Mouse (Mus musculus) right cerebral cortex, postnatal 14 days (tissue): ENCODE data around the gene Tcf15.

Experiments
- DNase-seq: peaks from one replicate; pipeline ENCODE4 v3.0.0; 2022

The Tcf15 gene

GRCm38 (mm10) chr2:152128597-152128996 lies 14.8 kb upstream of the Tcf15 start:
- DNase-seq = no peak

GRCm38 (mm10) chr2:152129778-152130177 lies 13.6 kb upstream of the Tcf15 start:
- DNase-seq = no peak

DNA sequence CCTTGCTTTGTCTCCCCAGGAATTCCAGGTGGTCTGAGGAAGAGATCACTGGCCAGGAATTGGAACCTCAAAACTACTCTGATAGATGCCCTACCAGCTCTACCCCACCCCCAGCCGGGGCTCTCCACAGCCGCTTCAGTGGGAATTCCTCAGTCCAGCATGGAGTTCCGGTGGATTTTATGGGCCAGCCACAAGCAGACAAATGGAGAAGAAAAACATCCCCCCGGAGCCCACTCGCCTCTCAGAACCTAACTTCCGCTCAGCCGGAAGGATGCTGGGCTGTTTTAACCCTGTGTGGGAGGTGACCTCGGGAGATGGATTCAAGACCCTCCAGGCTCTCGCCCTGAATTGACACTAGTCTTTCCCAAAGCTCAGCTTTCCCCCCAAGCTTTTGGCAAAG lies 11.3 kb upstream of the Tcf15 start:
- no peak for DNase-seq

DNA sequence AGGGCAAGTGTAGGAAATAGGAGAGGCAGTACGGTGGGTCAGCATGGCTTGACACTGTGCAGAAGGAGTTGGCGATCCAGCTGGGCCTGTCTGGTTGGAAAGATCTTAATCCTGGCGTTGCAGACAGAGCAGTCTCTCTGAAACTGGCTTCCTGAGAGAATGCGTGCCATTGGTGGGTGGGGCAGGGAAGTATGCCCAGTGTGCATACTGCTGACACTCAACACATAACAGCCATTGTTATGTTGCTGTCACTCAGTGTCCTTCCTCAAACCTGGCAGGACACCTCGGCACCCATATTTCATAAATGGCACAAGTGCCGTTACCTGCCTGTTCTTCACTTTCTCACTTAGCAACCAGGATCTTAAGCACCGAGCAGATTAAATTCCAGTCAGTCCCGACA lies 10.7 kb upstream of the Tcf15 start:
- DNase-seq = no peak

DNA sequence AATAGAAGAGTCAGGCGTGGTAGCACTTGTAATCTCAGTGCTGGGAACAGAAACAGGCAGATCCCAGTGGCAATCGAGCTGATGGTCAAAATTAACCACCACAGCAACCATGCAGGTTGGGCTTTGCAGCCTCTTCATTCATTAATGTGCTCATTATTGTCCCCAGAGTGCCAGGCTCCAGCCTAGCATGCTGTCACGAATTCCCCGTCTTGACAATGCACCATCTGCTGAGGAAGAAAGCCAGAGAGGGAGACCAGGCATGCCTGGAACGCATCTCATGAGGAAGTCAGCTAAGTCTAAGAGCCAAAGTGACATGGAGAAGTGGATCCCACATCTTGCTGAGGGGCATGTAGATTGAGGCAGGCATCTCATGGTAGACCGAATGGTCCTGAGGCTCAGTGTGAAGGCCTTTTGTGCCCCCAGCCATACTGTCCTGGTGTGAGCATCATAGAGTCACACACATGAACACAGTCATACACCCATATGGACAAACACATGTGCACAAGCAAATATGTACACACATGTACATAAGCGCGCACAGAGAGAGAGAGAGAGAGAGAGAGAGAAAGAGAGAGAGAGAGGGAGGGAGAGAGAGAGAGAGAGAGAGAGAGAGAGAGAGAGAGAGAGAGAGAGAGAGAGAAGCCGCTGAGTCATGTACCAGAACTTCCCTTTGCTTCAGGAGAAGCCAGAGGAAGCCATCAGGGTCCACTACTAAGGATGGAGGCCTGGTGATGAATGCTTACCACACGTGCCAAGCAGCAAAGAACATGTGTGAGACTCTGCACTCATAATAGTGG lies 4.0 kb upstream of the Tcf15 start:
- no peak for DNase-seq

DNA sequence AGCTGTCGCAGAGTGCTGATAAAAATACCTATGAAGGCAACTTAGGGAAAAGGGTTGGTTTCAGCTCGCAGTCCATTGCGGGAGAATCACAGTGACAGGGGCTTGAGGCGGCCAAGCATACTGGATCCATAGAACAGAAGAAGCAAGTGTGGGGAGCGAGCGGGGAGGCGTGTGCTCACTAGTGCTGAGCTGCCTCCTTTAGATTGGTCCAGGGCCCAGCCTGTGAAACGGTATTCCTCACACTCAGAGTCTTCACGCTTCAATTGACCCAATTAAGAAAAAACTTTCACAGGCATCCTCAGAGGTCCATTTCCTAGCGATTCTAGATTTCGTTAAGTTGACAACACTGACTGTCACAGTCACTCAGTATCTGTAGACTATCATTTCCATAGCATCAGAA lies 2.4 kb upstream of the Tcf15 start:
- no peak for DNase-seq

DNA sequence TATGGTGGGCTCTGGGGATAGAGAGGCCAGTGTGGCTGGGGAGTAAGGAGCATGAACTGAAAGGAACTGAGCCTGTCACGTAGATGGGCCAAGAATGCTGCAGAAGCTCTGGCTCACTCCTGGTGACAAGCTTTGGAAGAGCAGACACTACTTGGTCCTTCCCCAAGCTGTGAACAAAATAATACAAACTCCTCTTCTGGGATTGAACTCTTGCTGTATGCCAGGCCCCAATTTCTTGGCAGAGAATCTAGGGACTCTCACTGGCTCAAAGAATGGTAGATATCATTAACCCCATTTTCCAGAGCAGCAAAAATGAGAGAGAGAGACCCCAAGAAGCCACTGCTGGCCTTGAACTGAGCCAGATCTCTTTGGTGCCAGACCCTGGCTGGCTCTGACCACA lies 1.9 kb upstream of the Tcf15 start:
- no peak for DNase-seq

GRCm38 (mm10) chr2:152142046-152142445 lies 1.3 kb upstream of the Tcf15 start:
- DNase-seq = no peak

- no peak for DNase-seq
Measured at GRCm38 (mm10) chr2:152142571-152142970, 790 bp upstream of the Tcf15 start.

- no peak for DNase-seq
Measured at GRCm38 (mm10) chr2:152144158-152144450, 743 bp downstream of the Tcf15 start.

DNA sequence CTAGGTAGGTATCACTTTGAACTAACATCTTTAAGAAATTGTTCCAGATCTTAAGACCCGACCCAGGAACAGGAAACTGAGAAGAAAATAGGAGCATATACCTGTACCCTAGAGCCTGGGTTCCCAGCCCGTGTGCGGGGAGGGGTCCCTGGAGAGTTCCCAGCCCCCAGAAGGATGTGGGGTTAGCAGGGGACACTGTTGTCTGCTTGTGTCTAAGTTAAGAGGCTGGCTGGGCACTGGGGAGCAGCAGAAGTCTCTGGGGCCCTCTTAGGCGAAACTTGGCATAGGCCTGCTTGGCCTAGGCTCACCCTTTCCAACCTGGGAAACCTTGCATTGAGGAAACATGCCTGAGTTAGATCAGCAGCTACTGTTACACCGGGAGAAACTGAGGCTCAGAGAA lies 1.1 kb downstream of the Tcf15 start:
- no peak for DNase-seq

- no peak for DNase-seq
Measured at GRCm38 (mm10) chr2:152145711-152146110, 2.4 kb downstream of the Tcf15 start.

- DNase-seq = no peak
Measured at GRCm38 (mm10) chr2:152147079-152147478, 3.7 kb downstream of the Tcf15 start.

- DNase-seq = no peak
Measured at GRCm38 (mm10) chr2:152148675-152149074, 5.3 kb downstream of the Tcf15 start.

- DNase-seq = no peak
Measured at GRCm38 (mm10) chr2:152149891-152150290, 6.5 kb downstream of the Tcf15 start.

GRCm38 (mm10) chr2:152150373-152150772 lies 7.0 kb downstream of the Tcf15 start:
- DNase-seq = no peak

- DNase-seq = no peak
Measured at GRCm38 (mm10) chr2:152153361-152153760, 10.0 kb downstream of the Tcf15 start.

- no peak for DNase-seq
Measured at GRCm38 (mm10) chr2:152155414-152156208, 12.2 kb downstream of the Tcf15 start.

DNA sequence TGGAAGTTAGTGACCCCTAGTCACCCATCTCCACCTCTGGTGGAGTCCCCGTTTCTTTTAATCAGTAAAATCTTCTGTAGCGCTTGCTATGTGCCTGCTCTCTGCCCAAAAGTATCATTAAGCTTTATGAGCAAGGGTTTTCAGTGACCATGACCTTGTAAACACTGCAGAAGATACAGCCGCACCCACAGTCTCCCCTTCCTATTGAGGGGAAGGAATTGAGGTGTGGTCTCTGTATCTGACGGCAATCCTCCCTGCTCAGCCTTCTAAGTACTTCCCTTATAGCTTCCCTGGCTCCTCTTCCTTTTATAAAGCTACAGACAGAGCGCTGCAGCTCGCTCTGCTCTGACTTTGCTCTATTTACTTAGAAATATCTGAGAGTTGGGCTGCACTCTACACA lies 13.1 kb downstream of the Tcf15 start:
- no peak for DNase-seq

DNA sequence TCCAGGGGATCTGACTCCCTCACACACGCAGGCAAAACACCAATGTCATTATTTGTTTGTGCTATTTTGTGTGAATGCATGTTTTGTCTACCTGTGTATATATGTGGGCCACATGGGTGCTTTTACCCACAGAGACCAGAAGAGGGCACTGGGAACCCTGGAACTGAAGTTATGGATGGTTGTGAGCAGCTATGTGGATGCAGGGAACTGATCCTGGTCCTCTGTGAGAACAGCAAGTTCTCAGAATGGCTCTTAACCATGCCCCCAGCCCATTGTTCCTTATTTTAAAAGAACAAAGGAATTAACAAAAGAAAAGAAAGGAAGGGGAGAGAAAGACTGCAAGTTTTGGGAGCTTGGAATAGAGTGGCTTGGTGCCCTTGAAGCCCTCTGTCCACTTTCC lies 16.1 kb downstream of the Tcf15 start:
- DNase-seq = no peak

GRCm38 (mm10) chr2:152166257-152166656 lies 22.9 kb downstream of the Tcf15 start:
- DNase-seq = no peak

GRCm38 (mm10) chr2:152167851-152168290 lies 24.5 kb downstream of the Tcf15 start:
- peak; percentile 58 for DNase-seq

DNA sequence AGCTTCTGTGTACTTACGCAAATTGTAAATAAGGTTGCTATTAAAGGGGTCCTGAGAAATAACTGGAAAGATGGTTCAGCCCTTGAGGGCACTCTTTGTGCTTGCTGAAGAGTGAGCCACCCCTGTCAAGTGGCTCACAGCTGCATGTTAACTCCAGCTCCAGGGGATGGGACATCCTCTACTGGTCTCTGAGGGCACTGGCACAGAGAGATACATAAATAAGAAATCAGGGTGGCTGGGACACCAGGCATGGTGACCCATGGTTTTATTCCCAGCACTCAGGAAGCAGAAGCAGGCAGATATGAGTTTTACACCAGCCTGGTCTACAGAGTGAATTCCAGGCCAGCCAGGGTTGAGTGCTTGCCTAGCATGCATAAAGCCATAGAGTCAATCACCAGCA lies 26.0 kb downstream of the Tcf15 start:
- no peak for DNase-seq

DNA sequence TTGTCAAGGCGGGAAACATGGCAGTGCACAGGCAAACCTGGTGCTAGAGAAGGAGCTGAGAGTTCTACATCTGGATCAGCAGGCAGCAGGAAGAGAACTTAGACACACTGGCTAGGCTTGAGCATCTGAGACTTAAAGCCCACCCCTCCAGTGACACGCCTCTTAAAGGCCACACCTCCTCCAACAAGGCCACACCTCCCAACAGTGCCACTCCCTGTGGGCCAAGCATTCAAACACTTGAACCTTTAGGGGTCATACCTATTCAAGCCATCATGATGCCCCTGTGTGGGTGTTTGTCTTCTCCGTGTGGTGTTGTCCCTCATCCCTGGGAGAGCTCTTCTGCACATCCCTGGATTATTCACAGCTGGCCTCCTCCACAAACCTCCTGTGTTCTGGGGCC lies 31.5 kb downstream of the Tcf15 start:
- no peak for DNase-seq

- DNase-seq = no peak
Measured at GRCm38 (mm10) chr2:152176659-152177058, 33.3 kb downstream of the Tcf15 start.
